Mouse (Mus musculus): ENCODE results near the gene Zzef1. TPM values are rescaled to one million over a fixed set of nuclear protein-coding genes. Genes with fewer than 3 reads are reported as not detected.

The Zzef1 gene
- polyA plus RNA-seq, 1 experiment from 2014 or later: 14.0 TPM

GRCm38 (mm10) chr11:72952226-72952625, 156.2 kb downstream of the Zzef1 start:
- Histone ChIP-seq H3K27me3 (no peaks in the 10 kb centered on the region), H3K9ac (no peak overlapping the region), H3K27ac (replicated peaks) (no peak overlapping the region), H3K4me1 (replicated peaks) (no peaks in the 10 kb centered on the region), H3K4me3 (no peak overlapping the region), H3K36me3 (no peaks in the 10 kb centered on the region), H3K9me3 (no peaks in the 10 kb centered on the region), H3K4me2 (no peak overlapping the region)
- no peak; the same call in 1 of the 2 replicates for ATAC-seq (ENCODE audit: low FRiP score, low read depth)
- 52% methylated on average over 3 of the region's 3 CpGs for WGBS

GRCm38 (mm10) chr11:72952697-72953096, 156.7 kb downstream of the Zzef1 start:
- Histone ChIP-seq H3K9me3 (no peaks in the 10 kb centered on the region), H3K4me1 (replicated peaks) (no peaks in the 10 kb centered on the region), H3K27ac (replicated peaks) (no peak overlapping the region), H3K4me3 (no peak overlapping the region), H3K36me3 (no peaks in the 10 kb centered on the region), H3K27me3 (no peaks in the 10 kb centered on the region), H3K4me2 (no peak overlapping the region), H3K9ac (no peak overlapping the region)
- WGBS: 87% methylated on average over 6 of the region's 6 CpGs
- no peak for ATAC-seq (ENCODE audit: low FRiP score, low read depth)

- 71% methylated on average over 1 of the region's 1 CpGs for WGBS
- Histone ChIP-seq H3K4me3 (no peak overlapping the region), H3K36me3 (no peaks in the 10 kb centered on the region), H3K9me3 (no peaks in the 10 kb centered on the region), H3K9ac (no peak overlapping the region), H3K27me3 (no peaks in the 10 kb centered on the region), H3K4me1 (replicated peaks) (no peaks in the 10 kb centered on the region), H3K4me2 (no peak overlapping the region), H3K27ac (replicated peaks) (no peak overlapping the region)
- no peak for ATAC-seq (ENCODE audit: low FRiP score, low read depth)
Measured at GRCm38 (mm10) chr11:72953116-72953439, 157.1 kb downstream of the Zzef1 start.

- 88% methylated on average over 4 of the region's 4 CpGs for WGBS
- H3K4me1 ChIP-seq (replicated peaks): no peaks in the 10 kb centered on the region
- ATAC-seq (ENCODE audit: low FRiP score, low read depth): no peak
- no peaks in the 10 kb centered on the region for H3K9me3 ChIP-seq
- H3K36me3 ChIP-seq: no peaks in the 10 kb centered on the region
- H3K9ac ChIP-seq: no peak overlapping the region
- no peak overlapping the region for H3K4me2 ChIP-seq
- H3K27me3 ChIP-seq: no peaks in the 10 kb centered on the region
- H3K27ac ChIP-seq (replicated peaks): no peak overlapping the region
- no peak overlapping the region for H3K4me3 ChIP-seq
Measured at GRCm38 (mm10) chr11:72953440-72954151, 157.6 kb downstream of the Zzef1 start.

- no peak for ATAC-seq (ENCODE audit: low FRiP score, low read depth)
- WGBS: 88% methylated on average over 4 of the region's 4 CpGs
- Histone ChIP-seq H3K27me3 (peaks cover under 1% of the 10 kb centered on the region; the same call in 1 of the 2 replicates), H3K4me3 (no peak overlapping the region), H3K9ac (no peak overlapping the region), H3K9me3 (no peaks in the 10 kb centered on the region), H3K36me3 (no peaks in the 10 kb centered on the region), H3K4me2 (no peak overlapping the region), H3K27ac (replicated peaks) (no peak overlapping the region), H3K4me1 (replicated peaks) (no peaks in the 10 kb centered on the region)
Measured at GRCm38 (mm10) chr11:72954216-72954615, 158.2 kb downstream of the Zzef1 start.

GRCm38 (mm10) chr11:72955339-72955974, 159.4 kb downstream of the Zzef1 start:
- Histone ChIP-seq H3K4me1 (replicated peaks) (no peaks in the 10 kb centered on the region), H3K36me3 (no peaks in the 10 kb centered on the region), H3K9me3 (no peaks in the 10 kb centered on the region), H3K4me2 (no peak overlapping the region), H3K27ac (replicated peaks) (no peak overlapping the region), H3K9ac (no peak overlapping the region), H3K27me3 (peaks cover 13% of the 10 kb centered on the region), H3K4me3 (no peak overlapping the region)
- 74% methylated on average over 5 of the region's 5 CpGs for WGBS
- ATAC-seq (ENCODE audit: low FRiP score, low read depth): no peak

GRCm38 (mm10) chr11:72957318-72957717, 161.3 kb downstream of the Zzef1 start:
- 61% methylated on average over 2 of the region's 2 CpGs for WGBS
- Histone ChIP-seq H3K9ac (no peak overlapping the region), H3K27ac (replicated peaks) (no peak overlapping the region), H3K4me2 (no peak overlapping the region), H3K9me3 (no peaks in the 10 kb centered on the region), H3K36me3 (no peaks in the 10 kb centered on the region), H3K4me1 (replicated peaks) (peaks cover 9% of the 10 kb centered on the region), H3K27me3 (peaks cover 29% of the 10 kb centered on the region), H3K4me3 (no peak overlapping the region)
- ATAC-seq (ENCODE audit: low FRiP score, low read depth): no peak

- H3K27me3 ChIP-seq: peaks cover 40% of the 10 kb centered on the region
- 18% methylated on average over 15 of the region's 15 CpGs for WGBS
- ATAC-seq (ENCODE audit: low FRiP score, low read depth): no peak
- no peak overlapping the region for H3K4me2 ChIP-seq
- no peak overlapping the region for H3K27ac ChIP-seq (replicated peaks)
- no peaks in the 10 kb centered on the region for H3K9me3 ChIP-seq
- H3K4me1 ChIP-seq (replicated peaks): peaks cover 9% of the 10 kb centered on the region
- H3K36me3 ChIP-seq: no peaks in the 10 kb centered on the region
- H3K9ac ChIP-seq: no peak overlapping the region
- H3K4me3 ChIP-seq: peak overlapping the region; percentile 24; the same call in 1 of the 2 replicates
Measured at GRCm38 (mm10) chr11:72959924-72960679, 164.1 kb downstream of the Zzef1 start.

- Histone ChIP-seq H3K27ac (replicated peaks) (no peak overlapping the region), H3K9me3 (no peaks in the 10 kb centered on the region), H3K27me3 (peaks cover 40% of the 10 kb centered on the region), H3K4me3 (peak overlapping the region; percentile 24), H3K4me1 (replicated peaks) (peaks cover 9% of the 10 kb centered on the region), H3K4me2 (peak overlapping the region; percentile 45), H3K9ac (no peak overlapping the region), H3K36me3 (no peaks in the 10 kb centered on the region)
- 4% methylated on average over 15 of the region's 15 CpGs for WGBS
- ATAC-seq (ENCODE audit: low FRiP score, low read depth): no peak
Measured at GRCm38 (mm10) chr11:72960723-72961071, 164.7 kb downstream of the Zzef1 start.

- 4% methylated on average over 69 of the region's 70 CpGs for WGBS
- Histone ChIP-seq H3K9me3 (no peaks in the 10 kb centered on the region), H3K27me3 (peaks cover 40% of the 10 kb centered on the region), H3K4me2 (peak within 1 kb of the TSS; percentile 45), H3K27ac (replicated peaks) (no peak within 1 kb of the TSS), H3K9ac (no peak within 1 kb of the TSS), H3K36me3 (no peaks in the 10 kb centered on the region), H3K4me1 (replicated peaks) (peaks cover 9% of the 10 kb centered on the region), H3K4me3 (peak within 1 kb of the TSS; percentile 24)
- ATAC-seq (ENCODE audit: low FRiP score, low read depth): no peak; the same call in 1 of the 2 replicates
Measured at GRCm38 (mm10) chr11:72961072-72961980, 165.3 kb downstream of the Zzef1 start, which contains the start of gene Atp2a3. Atp2a3 (plus strand) TSS chr11:72961169.

GRCm38 (mm10) chr11:72962378-72962777, 166.4 kb downstream of the Zzef1 start:
- Histone ChIP-seq H3K27me3 (peaks cover 40% of the 10 kb centered on the region), H3K4me3 (no peak overlapping the region), H3K9me3 (no peaks in the 10 kb centered on the region), H3K4me2 (no peak overlapping the region), H3K4me1 (replicated peaks) (peaks cover 9% of the 10 kb centered on the region), H3K27ac (replicated peaks) (no peak overlapping the region), H3K9ac (no peak overlapping the region), H3K36me3 (no peaks in the 10 kb centered on the region)
- ATAC-seq (ENCODE audit: low FRiP score, low read depth): no peak
- 83% methylated on average over 2 of the region's 2 CpGs for WGBS

All from hindbrain, embryonic 15.5 days (tissue).